Mouse (Mus musculus): ENCODE measurements at regions not wholly inside any gene's neighbourhood (a gene's known extent, or its start where the extent isn't known, plus 50 kb on each side); places are given as distances from the start of the nearest gene placed in this dataset.

GRCm38 (mm10) chr15:88408461-88409379 lies 191.4 kb upstream of the Zdhhc25 start:
- no peak for TF ChIP-seq CTCF (IDR thresholded peaks at IDR 0.05; ENCODE audit: extremely low read depth, insufficient read length, insufficient replicate concordance, low read depth, low read length)
- no peak for TF ChIP-seq POLR2A (IDR thresholded peaks at IDR 0.05; ENCODE audit: low read depth, low read length)

Data from small intestine, adult 2 months (tissue).